Mouse (Mus musculus): ENCODE data around the gene Lsm4. TPM values are rescaled to one million over a fixed set of nuclear protein-coding genes. Genes with fewer than 3 reads are reported as not detected.

Lsm4 gene
- total and polyA plus RNA-seq, 2 experiments from 2014 or later = 157 to 312 TPM

DNA sequence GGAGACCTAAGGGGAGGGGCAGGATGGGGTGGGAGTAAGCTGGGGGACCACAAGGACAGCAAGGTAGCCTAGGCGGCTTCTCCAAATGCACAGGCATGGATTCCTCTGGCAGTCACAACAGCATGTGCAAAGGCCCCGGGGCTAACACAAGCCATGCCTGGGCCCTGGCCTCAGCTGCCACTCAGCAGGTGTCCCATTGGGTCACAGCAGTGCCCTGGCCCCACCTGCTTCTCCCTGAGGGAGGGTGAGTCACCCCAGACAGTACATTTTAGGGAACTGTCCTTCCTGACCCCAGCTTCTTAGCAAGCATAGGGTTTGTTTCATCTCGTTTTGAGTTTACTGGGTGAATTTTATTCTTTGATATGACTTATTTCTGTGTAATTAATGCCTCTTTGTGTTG lies 9.6 kb downstream of the Lsm4 start:
- H3K36me3 ChIP-seq (ENCODE audit: insufficient read depth, low read length) = peaks cover 15% of the 10 kb centered on the region; the same call in 1 of the 2 replicates
- 63% methylated on average over 3 of the region's 3 CpGs for WGBS
- no peaks in the 10 kb centered on the region for H3K27me3 ChIP-seq (ENCODE audit: insufficient read depth, low read length)
- H3K9me3 ChIP-seq (ENCODE audit: low read length) = no peaks in the 10 kb centered on the region
- ATAC-seq (ENCODE audit: low FRiP score) (no peak), DNase-seq (ENCODE audit: low spot score) (no peak)
- H3K9ac ChIP-seq (replicated peaks; ENCODE audit: low read length, poor library complexity, severe bottlenecking) = no peak overlapping the region
- no peak overlapping the region for H3K4me3 ChIP-seq (ENCODE audit: low read depth, low read length)
- no peak overlapping the region for H3K27ac ChIP-seq (ENCODE audit: low read depth, low read length)
- H3K4me2 ChIP-seq (ENCODE audit: low read depth, low read length, poor library complexity, severe bottlenecking) = no peak overlapping the region
- no peak for TF ChIP-seq CTCF (IDR thresholded peaks at IDR 0.05)
- no peaks in the 10 kb centered on the region; the same call in 1 of the 2 replicates for H3K4me1 ChIP-seq (ENCODE audit: insufficient read depth, low read length)

DNA sequence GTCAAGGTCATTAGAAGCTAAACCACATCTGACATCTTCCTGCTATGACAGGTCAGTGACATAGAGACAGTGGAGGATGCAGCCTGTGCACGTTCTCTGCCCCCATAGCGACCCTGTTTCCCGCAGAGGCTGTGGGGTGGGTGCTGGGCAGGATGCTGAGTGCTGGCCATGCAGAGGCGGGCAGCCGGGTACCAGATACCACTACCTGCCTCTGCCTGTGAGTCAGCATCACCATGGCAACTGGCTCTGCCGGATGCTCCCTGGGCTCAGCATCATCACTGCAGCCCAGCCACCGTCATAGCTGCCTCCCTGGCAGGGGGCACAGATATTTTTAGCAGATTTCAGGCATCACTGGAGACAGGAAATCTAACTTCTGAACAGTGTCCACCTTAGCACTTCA lies 11.2 kb downstream of the Lsm4 start:
- 26% methylated on average over 7 of the region's 7 CpGs for WGBS
- peak; percentile 61; the same call in 1 of the 2 replicates for ATAC-seq (ENCODE audit: low FRiP score)
- TF ChIP-seq CTCF (IDR thresholded peaks at IDR 0.05) = no peak
- H3K4me1 ChIP-seq (ENCODE audit: insufficient read depth, low read length) = no peaks in the 10 kb centered on the region; the same call in 1 of the 2 replicates
- H3K4me2 ChIP-seq (ENCODE audit: low read depth, low read length, poor library complexity, severe bottlenecking) = no peak overlapping the region
- no peaks in the 10 kb centered on the region for H3K27me3 ChIP-seq (ENCODE audit: insufficient read depth, low read length)
- DNase-seq (ENCODE audit: low spot score) = peak; percentile 62
- H3K27ac ChIP-seq (ENCODE audit: low read depth, low read length) = peak overlapping the region; percentile 20; the same call in 1 of the 2 replicates
- no peaks in the 10 kb centered on the region for H3K36me3 ChIP-seq (ENCODE audit: insufficient read depth, low read length)
- H3K4me3 ChIP-seq (ENCODE audit: low read depth, low read length) = no peak overlapping the region
- 0 out of 2 replicates have a peak overlapping the region, but pooled peaks have one; percentile 14 for H3K9ac ChIP-seq (replicated peaks; ENCODE audit: low read length, poor library complexity, severe bottlenecking)
- no peaks in the 10 kb centered on the region for H3K9me3 ChIP-seq (ENCODE audit: low read length)

DNA sequence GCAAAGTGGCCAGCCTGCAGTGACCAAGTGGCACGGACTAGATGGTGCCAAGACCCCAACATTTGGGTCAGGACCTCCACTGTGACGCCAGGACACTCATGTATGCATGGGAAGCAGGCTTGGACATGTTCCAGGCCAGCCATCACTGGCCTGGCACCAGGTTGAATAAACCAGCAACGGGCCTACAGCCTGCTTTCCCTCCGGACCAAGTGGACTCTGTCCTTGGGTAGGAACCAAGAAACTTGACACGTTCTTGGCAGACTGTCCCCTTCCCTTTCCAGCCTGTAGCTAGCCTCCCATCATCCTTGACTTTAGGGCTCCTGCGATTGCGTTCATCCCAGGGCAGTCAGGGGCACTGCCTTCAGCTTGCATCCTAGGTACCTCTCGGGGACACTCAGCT lies 14.5 kb downstream of the Lsm4 start:
- H3K4me3 ChIP-seq (ENCODE audit: low read depth, low read length) = no peak overlapping the region
- H3K36me3 ChIP-seq (ENCODE audit: insufficient read depth, low read length) = no peaks in the 10 kb centered on the region
- no peak overlapping the region for H3K27ac ChIP-seq (ENCODE audit: low read depth, low read length)
- H3K9me3 ChIP-seq (ENCODE audit: low read length) = no peaks in the 10 kb centered on the region
- no peaks in the 10 kb centered on the region for H3K27me3 ChIP-seq (ENCODE audit: insufficient read depth, low read length)
- peaks cover 6% of the 10 kb centered on the region; the same call in 1 of the 2 replicates for H3K4me1 ChIP-seq (ENCODE audit: insufficient read depth, low read length)
- peak; percentile 84 for DNase-seq (ENCODE audit: low spot score)
- no peak for TF ChIP-seq CTCF (IDR thresholded peaks at IDR 0.05)
- ATAC-seq (ENCODE audit: low FRiP score) = no peak
- no peak overlapping the region for H3K9ac ChIP-seq (replicated peaks; ENCODE audit: low read length, poor library complexity, severe bottlenecking)
- WGBS = 84% methylated on average over 8 of the region's 8 CpGs
- H3K4me2 ChIP-seq (ENCODE audit: low read depth, low read length, poor library complexity, severe bottlenecking) = no peak overlapping the region

DNA sequence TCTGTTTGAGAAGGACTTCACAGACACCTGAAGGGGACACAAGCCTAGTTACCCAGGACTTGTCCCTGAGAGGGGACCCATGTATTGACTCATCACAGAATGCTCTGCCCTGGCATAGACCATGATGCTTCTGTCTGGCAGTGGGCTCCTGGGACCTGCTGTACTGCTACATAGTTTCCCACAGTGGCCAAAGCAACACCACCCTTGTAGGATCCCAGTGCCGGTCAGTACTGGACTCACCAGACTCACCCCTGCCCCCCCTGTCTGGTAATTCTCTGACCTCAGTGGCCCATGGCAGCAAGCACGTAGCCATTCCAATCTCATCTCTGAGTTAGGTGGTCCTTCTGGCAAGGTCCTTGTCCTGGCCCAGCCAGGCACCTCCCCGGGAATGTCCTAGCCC lies 15.1 kb downstream of the Lsm4 start:
- Histone ChIP-seq H3K4me2 (ENCODE audit: low read depth, low read length, poor library complexity, severe bottlenecking) (no peak overlapping the region), H3K9ac (replicated peaks; ENCODE audit: low read length, poor library complexity, severe bottlenecking) (no peak overlapping the region), H3K9me3 (ENCODE audit: low read length) (no peaks in the 10 kb centered on the region), H3K27me3 (ENCODE audit: insufficient read depth, low read length) (no peaks in the 10 kb centered on the region), H3K4me1 (ENCODE audit: insufficient read depth, low read length) (peaks cover 6% of the 10 kb centered on the region; the same call in 1 of the 2 replicates), H3K4me3 (ENCODE audit: low read depth, low read length) (no peak overlapping the region), H3K27ac (ENCODE audit: low read depth, low read length) (no peak overlapping the region), H3K36me3 (ENCODE audit: insufficient read depth, low read length) (no peaks in the 10 kb centered on the region)
- DNase-seq (ENCODE audit: low spot score) (no peak), ATAC-seq (ENCODE audit: low FRiP score) (no peak)
- no peak for TF ChIP-seq CTCF (IDR thresholded peaks at IDR 0.05)
- WGBS = 89% methylated on average over 3 of the region's 3 CpGs

DNA sequence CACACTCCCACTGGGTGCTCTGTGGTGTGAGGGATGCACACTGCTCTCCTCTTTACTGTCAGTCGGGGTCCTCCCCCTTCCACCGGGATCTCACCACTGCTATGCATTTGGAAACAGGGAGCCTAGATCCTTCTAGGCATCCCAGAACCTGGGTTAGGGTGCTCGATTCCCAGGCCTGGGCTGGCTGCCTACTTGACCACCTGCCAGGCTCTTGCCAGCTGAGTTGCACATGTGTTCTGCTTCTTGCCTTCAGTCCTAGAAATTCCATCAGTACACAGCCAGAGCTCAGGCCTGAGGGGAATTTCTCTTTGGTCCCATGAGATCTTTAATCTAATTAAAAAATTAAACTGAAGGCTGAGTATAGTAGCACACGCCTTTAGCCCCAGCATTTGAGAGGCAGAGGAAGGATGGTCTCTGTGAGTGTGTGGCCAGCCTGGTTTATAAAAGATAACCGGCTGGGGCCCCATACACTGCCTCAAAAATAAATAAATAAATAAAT lies 16.9 kb downstream of the Lsm4 start:
- DNase-seq (ENCODE audit: low spot score) (no peak), ATAC-seq (ENCODE audit: low FRiP score) (no peak)
- no peak overlapping the region for H3K9ac ChIP-seq (replicated peaks; ENCODE audit: low read length, poor library complexity, severe bottlenecking)
- H3K4me2 ChIP-seq (ENCODE audit: low read depth, low read length, poor library complexity, severe bottlenecking) = no peak overlapping the region
- TF ChIP-seq CTCF (IDR thresholded peaks at IDR 0.05) = no peak
- H3K4me1 ChIP-seq (ENCODE audit: insufficient read depth, low read length) = peaks cover 6% of the 10 kb centered on the region; the same call in 1 of the 2 replicates
- 72% methylated on average over 5 of the region's 5 CpGs for WGBS
- H3K4me3 ChIP-seq (ENCODE audit: low read depth, low read length) = no peak overlapping the region
- no peak overlapping the region for H3K27ac ChIP-seq (ENCODE audit: low read depth, low read length)
- no peaks in the 10 kb centered on the region for H3K36me3 ChIP-seq (ENCODE audit: insufficient read depth, low read length)
- no peaks in the 10 kb centered on the region for H3K9me3 ChIP-seq (ENCODE audit: low read length)
- H3K27me3 ChIP-seq (ENCODE audit: insufficient read depth, low read length) = no peaks in the 10 kb centered on the region

DNA sequence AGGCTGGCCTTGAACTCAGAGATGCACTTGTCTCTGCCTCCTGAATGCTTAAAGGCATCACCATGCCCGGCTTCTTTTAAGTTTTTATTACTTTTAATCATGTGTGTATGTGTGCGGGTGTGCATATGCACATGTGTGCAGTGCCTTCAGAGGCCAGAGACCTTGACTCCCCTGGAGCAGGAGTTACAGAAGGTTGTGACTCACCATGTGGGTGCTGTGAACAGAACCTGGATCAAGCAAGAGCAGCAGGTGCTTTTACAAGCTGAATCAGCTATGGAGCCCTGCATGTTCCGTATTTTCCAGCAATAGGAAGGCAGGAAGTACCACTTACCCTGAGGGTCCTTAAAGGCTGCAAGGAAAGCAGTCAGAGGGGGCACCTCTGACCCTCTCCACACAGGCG lies 18.2 kb downstream of the Lsm4 start:
- Histone ChIP-seq H3K4me1 (ENCODE audit: insufficient read depth, low read length) (peaks cover 6% of the 10 kb centered on the region; the same call in 1 of the 2 replicates), H3K27ac (ENCODE audit: low read depth, low read length) (no peak overlapping the region), H3K27me3 (ENCODE audit: insufficient read depth, low read length) (no peaks in the 10 kb centered on the region), H3K36me3 (ENCODE audit: insufficient read depth, low read length) (no peaks in the 10 kb centered on the region), H3K9ac (replicated peaks; ENCODE audit: low read length, poor library complexity, severe bottlenecking) (no peak overlapping the region), H3K4me2 (ENCODE audit: low read depth, low read length, poor library complexity, severe bottlenecking) (peak overlapping the region; percentile 64; the same call in 1 of the 2 replicates), H3K4me3 (ENCODE audit: low read depth, low read length) (no peak overlapping the region), H3K9me3 (ENCODE audit: low read length) (no peaks in the 10 kb centered on the region)
- 72% methylated on average over 4 of the region's 4 CpGs for WGBS
- no peak for DNase-seq (ENCODE audit: low spot score)
- ATAC-seq (ENCODE audit: low FRiP score) = no peak
- TF ChIP-seq CTCF (IDR thresholded peaks at IDR 0.05) = no peak

Data from midbrain, postnatal 0 days (tissue).